Mouse (Mus musculus): ENCODE measurements around the gene Casp6.

Casp6 gene

GRCm38 (mm10) chr3:129901271-129901809 is at the start of gene Casp6:
Casp6 (plus strand) TSS chr3:129901425.
- no peak for DNase-seq (ENCODE audit: low read depth, low spot score)

DNA sequence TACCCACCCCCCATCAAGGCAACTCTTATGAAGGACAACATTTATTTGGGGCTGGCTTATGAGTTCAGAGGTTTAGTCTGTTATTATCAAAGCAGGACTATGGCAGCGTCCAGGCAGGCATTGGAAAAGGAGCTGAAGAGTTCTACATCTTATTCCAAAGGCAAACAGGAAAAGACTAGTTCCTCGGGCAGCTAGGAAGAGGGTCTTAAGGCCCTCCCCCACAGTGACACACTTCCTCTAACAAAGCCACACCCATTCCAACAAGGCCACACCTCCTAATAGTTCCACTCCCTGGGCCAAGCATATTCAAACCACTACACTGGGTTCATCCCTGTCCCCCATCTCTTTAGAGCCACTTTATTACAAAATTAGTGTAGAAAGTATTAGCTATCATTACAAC is 38.6 kb upstream of the Casp6 start:
- DNase-seq (ENCODE audit: low read depth, low spot score) = no peak

DNA sequence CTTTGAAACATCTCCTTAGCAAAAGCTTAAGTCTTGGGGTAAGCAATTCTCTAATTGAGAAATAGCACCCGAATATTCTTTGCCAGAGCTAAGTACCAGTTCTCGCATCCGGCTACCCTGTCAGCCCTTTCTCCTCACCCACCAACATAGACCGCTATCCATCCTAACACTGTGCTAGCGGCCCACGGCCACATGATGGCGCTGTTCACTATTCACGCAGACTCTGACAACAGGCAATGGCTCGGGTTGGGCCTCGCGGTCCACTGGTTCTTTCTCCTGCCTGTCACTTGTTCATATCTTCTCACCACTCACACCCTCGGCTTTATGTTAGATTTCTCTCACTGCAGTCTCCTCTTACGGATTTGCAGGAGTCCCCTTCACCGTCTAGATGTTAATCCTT is 37.5 kb upstream of the Casp6 start:
- no peak for DNase-seq (ENCODE audit: low read depth, low spot score)

DNA sequence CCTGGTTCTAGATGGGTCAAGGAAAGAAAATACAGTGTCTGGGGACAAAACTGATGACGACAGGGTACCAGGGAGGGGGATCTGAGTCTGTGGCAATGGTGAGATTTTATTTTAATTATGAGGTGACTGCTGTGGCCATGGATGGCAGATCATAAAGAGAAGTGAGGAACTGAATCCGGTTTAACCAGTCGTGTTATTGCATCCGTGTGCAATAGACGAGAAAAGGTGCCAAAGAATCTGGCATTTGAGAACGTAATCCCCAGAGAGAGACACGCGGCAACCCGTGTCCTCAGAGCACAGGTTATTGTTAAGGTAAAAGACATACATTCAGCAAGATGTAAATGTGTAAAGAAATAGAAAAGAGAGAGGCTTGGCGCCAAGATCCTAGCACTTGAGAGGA is 23.9 kb upstream of the Casp6 start:
- DNase-seq (ENCODE audit: low read depth, low spot score) = no peak

- DNase-seq (ENCODE audit: low read depth, low spot score) = peak; percentile 62
These were observed 22.7 kb upstream of the Casp6 start, which contains the start of gene Pla2g12a for GRCm38 (mm10) chr3:129878405-129879021. Pla2g12a (plus strand) TSS chr3:129878606.

DNA sequence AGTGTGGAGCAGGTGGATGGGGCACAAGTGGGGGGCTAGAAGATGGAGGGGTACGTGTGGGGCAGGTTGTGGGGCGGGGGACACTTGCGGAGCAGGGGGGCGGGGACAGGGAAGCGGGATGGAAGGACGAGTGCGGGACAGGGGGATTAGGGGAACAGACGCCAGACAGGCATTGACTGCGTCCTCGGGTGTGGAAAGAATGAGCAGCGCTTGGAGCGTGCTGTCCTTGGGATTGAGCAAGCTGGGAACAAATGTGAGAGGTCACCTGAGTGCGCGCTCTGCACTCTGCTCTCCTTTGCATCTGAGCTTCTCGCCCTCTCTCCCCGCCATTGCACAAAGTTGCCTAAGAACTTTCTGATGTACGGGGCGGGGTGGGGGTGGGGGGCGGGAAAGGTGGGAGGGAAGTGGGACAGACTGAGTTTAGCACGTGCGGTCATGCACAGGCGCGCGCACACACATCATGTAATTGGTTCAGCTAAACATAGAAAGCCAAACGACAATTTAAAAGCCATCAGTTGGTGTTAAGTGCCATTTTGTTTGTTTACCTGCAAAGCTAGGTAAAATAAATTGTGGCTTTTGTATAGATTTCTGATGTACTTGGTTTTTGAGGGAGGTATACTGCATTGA is 22.0 kb upstream of the Casp6 start:
- DNase-seq (ENCODE audit: low read depth, low spot score) = no peak

DNA sequence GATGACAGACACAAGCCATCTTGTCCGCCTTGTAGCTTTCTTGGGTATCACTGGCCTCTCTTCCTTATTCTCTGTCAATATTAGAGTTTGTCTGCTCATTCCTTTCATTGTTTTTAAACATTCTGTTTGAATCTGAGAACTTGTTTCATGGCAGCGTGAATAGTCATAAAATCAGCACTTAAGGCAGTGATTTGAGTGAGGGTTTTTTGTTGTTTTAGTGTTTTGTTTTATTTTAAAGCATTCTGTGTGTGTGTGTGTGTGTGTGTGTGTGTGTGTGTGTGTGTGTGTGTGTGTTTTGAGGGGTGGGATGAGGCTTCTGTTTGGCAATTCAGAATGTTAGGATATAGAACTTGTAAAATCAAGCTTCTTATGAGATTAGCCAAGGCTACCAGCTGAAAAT is 21.3 kb upstream of the Casp6 start:
- no peak for DNase-seq (ENCODE audit: low read depth, low spot score)

DNA sequence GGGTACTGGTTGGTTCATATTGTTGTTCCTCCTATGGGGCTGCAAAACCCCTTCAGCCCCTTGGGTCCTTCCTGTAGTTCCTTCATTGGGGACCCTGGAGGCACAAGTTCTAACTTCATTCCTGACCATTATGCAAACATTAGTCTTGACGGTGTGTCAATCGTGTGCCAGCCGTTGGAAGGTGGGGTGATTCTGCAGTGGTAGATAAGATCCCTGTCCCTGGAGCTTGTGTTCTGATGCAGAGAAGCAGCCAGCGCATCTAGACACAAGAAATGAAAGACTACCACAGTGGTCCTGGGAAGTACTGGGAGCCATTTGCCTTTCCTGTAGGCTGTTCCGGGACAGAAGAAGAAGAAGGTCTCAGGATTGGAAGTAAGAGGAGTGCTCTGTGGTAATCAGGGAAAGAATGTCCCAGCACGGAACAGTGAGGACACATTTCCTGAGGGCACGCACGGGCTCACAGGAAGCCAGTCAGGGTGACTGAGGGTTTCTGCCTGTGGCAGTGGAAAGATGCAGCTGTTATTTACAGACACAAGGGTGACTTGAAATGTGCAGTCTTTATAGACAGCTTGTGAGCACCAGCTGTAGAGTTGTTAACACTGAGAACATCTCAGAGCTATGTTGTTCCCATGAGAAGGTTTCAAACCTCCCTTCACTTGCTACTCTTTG is 20.2 kb upstream of the Casp6 start:
- no peak for DNase-seq (ENCODE audit: low read depth, low spot score)

- no peak for DNase-seq (ENCODE audit: low read depth, low spot score)
These were observed 15.6 kb upstream of the Casp6 start for GRCm38 (mm10) chr3:129885577-129885976.

DNA sequence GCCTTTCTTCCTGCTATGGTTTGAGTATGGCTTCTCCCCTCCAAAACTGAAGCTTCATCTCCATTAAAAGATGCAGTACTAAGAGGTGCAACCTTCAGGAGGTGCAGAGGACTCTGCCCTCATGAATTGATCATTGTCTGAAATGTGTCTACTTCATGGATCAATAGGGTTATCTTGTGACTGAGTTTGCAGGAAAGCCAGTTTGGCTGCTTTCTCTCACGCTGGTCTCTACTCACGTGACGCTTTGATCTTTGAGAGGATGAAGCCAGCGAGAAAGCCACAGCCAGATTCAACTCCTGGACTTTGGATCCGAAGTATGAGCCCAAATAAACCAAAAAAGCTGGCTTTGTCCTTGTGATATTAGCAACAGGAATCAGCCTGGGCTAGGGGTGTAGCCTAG is 14.8 kb upstream of the Casp6 start:
- no peak for DNase-seq (ENCODE audit: low read depth, low spot score)

DNA sequence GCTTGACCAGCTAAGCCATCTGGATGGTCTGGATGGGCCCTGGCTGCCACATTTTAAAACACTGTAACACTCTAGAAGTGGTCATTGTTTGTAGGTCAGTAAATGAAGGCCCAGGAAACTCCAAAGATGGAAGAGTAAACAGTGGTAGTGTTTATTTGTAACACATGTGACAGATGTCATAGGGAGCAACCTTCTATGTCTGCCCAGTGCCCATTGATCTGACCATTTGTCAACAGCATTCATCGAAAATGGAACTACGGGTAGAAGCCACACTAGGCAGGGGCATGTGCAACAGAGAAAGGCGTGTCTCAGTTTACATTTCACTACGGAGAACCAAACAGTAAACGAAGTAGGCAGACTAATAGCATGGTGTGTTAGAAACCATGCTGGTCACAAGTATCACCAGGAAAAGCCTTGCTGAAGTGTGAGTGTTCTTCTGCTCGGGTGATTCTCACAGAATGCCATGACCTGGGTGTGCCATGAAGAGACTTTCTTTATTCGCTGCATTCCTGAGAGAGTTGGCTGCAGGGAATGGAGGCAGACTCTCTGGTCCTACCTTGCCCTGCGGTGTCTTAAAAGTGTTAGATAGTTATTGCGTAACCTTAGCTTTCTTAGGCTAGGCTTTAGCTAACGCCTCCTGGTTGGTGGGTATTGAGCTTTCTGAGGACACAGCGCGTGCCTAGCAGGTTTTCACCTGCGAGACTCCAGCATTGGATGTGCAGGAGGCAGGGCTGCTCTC is 13.3 kb upstream of the Casp6 start:
- DNase-seq (ENCODE audit: low read depth, low spot score) = no peak

GRCm38 (mm10) chr3:129892003-129892402 is 9.2 kb upstream of the Casp6 start:
- DNase-seq (ENCODE audit: low read depth, low spot score) = no peak

GRCm38 (mm10) chr3:129893143-129893542 is 8.1 kb upstream of the Casp6 start:
- DNase-seq (ENCODE audit: low read depth, low spot score) = no peak

- DNase-seq (ENCODE audit: low read depth, low spot score) = no peak
These were observed 4.6 kb upstream of the Casp6 start for GRCm38 (mm10) chr3:129896591-129896990.

GRCm38 (mm10) chr3:129898886-129899285 is 2.3 kb upstream of the Casp6 start:
- DNase-seq (ENCODE audit: low read depth, low spot score) = no peak

DNA sequence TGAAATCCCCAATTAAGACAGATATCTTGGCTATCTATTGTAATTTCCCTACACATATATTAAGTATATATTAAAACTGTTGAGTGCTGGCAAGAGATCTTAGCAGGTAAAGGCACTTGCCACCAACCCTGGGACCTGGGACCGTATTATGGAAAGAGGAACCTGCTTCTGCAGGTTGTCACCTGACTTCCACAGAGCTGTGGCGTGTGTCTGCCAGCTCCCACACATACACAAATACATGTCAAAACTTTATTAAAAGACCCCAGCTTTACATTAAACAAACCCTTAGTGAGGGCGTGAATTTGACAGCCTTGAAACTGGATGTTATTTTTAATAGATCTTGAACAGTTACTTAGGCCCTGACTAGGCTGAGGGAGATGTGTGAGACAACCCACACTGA is 2.1 kb downstream of the Casp6 start:
- DNase-seq (ENCODE audit: low read depth, low spot score) = no peak

DNA sequence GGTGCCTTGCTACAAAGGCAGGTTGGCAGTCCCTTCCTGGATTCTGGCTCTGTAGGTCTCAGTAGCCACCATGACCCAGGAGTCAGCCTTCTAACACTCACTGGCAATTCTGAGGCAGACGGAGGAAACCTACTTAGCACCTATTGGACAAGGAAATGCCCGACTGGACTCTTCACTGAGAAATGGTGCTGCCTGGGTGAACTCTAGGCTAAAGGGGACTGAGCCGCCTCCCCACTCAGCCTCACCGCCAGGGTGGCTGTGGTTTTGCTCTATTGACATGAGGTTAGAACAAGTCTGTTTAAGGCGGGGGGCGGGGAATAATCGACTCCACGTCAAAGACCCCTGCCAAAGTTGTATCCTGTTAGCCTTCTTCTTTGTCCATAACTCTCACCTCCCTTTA is 2.6 kb downstream of the Casp6 start:
- DNase-seq (ENCODE audit: low read depth, low spot score) = no peak

DNA sequence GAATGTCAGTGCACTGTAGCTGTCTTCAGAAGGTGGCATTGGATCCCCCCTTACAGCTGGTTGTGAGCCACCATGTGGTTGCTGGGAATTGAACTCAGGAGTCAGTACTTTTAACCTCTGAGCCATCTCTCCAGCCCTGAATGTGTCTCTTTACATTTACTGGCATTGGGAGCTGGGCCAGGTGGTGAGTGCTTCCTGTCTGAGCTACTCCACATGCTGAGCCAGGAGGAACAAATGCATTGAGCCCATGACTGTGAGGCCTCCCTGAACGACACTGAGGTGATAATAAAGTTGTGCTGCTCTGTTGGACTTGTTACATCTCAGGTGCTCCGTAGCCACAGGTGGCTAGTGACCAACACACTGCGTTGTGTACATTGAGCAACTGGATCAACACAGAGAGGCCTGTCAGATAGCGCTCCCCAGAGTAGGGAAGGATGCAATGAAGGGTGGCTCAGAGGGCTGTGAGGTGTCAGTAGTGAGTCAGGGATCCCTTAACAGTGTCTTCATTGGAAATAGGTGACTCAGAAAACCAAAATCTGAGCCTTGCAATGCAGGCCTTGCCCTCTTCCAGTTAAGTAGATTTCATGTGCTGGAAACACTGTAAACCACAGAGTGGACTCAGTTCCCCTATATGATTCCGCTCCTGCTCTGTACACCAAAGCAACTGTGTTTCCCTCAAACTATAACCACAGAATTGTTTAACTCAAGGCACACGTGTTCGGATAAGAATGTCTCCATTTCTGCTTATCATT is 3.3 kb downstream of the Casp6 start:
- DNase-seq (ENCODE audit: low read depth, low spot score) = no peak

GRCm38 (mm10) chr3:129912025-129912424 is 10.8 kb downstream of the Casp6 start:
- no peak for DNase-seq (ENCODE audit: low read depth, low spot score)

GRCm38 (mm10) chr3:129913241-129913640 is 12.0 kb downstream of the Casp6 start:
- no peak for DNase-seq (ENCODE audit: low read depth, low spot score)

- DNase-seq (ENCODE audit: low read depth, low spot score) = no peak
These were observed 16.2 kb downstream of the Casp6 start for GRCm38 (mm10) chr3:129917424-129917823.

Data from telencephalon, adult 2 months (tissue).